Mouse (Mus musculus): ENCODE results near the gene Creb5.
A peak's percentile ranks its signal among the peaks of the same experiment; 100 is the strongest.

The Creb5 gene

GRCm38 (mm10) chr6:53496325-53496753, 209.3 kb downstream of the Creb5 start:
- peak; percentile 79 to 87 for DNase-seq

- no peak for DNase-seq
These were observed 210.9 kb downstream of the Creb5 start for GRCm38 (mm10) chr6:53497904-53498536.

- peak; percentile 62 to 66 for DNase-seq
These were observed 212.7 kb downstream of the Creb5 start for GRCm38 (mm10) chr6:53499621-53500295.

GRCm38 (mm10) chr6:53501236-53501635, 214.2 kb downstream of the Creb5 start:
- DNase-seq, result peak in 1 of 2 experiments; percentile 59

GRCm38 (mm10) chr6:53506947-53507564, 220.0 kb downstream of the Creb5 start:
- no peak for DNase-seq

- DNase-seq, result no peak
These were observed 221.9 kb downstream of the Creb5 start for GRCm38 (mm10) chr6:53508847-53509494.

- DNase-seq, result no peak
These were observed 222.9 kb downstream of the Creb5 start for GRCm38 (mm10) chr6:53510005-53510404.

GRCm38 (mm10) chr6:53512226-53512625, 225.2 kb downstream of the Creb5 start:
- DNase-seq, result no peak

- DNase-seq, result no peak
These were observed 226.3 kb downstream of the Creb5 start for GRCm38 (mm10) chr6:53513380-53513779.

GRCm38 (mm10) chr6:53514862-53515261, 227.8 kb downstream of the Creb5 start:
- DNase-seq, result no peak

- DNase-seq, result no peak
These were observed 228.5 kb downstream of the Creb5 start for GRCm38 (mm10) chr6:53515611-53516010.

GRCm38 (mm10) chr6:53517371-53517945, 230.4 kb downstream of the Creb5 start:
- no peak for DNase-seq

GRCm38 (mm10) chr6:53523743-53524497, 236.8 kb downstream of the Creb5 start:
- DNase-seq, result no peak

GRCm38 (mm10) chr6:53526460-53526859, 239.4 kb downstream of the Creb5 start:
- DNase-seq, result no peak

- DNase-seq, result no peak
These were observed 243.7 kb downstream of the Creb5 start for GRCm38 (mm10) chr6:53530742-53531141.

GRCm38 (mm10) chr6:53531461-53531860, 244.4 kb downstream of the Creb5 start:
- DNase-seq, result no peak

GRCm38 (mm10) chr6:53537530-53537929, 250.5 kb downstream of the Creb5 start:
- no peak for DNase-seq

- no peak for DNase-seq
These were observed 254.7 kb downstream of the Creb5 start for GRCm38 (mm10) chr6:53541798-53542197.

- no peak for DNase-seq
These were observed 258.4 kb downstream of the Creb5 start for GRCm38 (mm10) chr6:53545483-53545900.

GRCm38 (mm10) chr6:53545989-53546388, 258.9 kb downstream of the Creb5 start:
- DNase-seq, result no peak

GRCm38 (mm10) chr6:53548236-53548635, 261.2 kb downstream of the Creb5 start:
- DNase-seq, result no peak

GRCm38 (mm10) chr6:53549409-53549808, 262.3 kb downstream of the Creb5 start:
- no peak for DNase-seq
